Mouse (Mus musculus) lung, adult 2 months (tissue): ENCODE results near the gene Cnih1. TPM values are rescaled to one million over a fixed set of nuclear protein-coding genes. Genes with fewer than 3 reads are reported as not detected.
"Not testable (repeated sequence)": the region's sequence is repeated elsewhere in the genome, so short reads cannot be mapped to it uniquely, and the experiment has no call there.

Experiments used
- DNase-seq: peaks from one replicate; pipeline ENCODE4 v3.0.0; 2022
- H3K4me1 ChIP-seq: fragments of 200-500 bp; 2 replicates; pipeline ENCODE4 v1.6.1; 2011; ENCODE audit warnings: low read length; ENCODE audit not compliant: control insufficient read depth, insufficient read depth
- H3K4me3 ChIP-seq: fragments of 200-500 bp; replicated peaks from 2 replicates; pipeline ENCODE3; 2011; ENCODE audit warnings: low read depth, mild to moderate bottlenecking, control low read depth, low read length; ENCODE audit errors: extremely low read depth
- CTCF ChIP-seq: fragments of 200-500 bp; IDR thresholded peaks from 2 replicates; pipeline ENCODE4 v1.5.1; 2011; ENCODE audit warnings: mild to moderate bottlenecking, low read length, control low read depth; ENCODE audit not compliant: insufficient read depth
- POLR2A ChIP-seq: fragments of 200-500 bp; IDR thresholded peaks from 2 replicates; pipeline ENCODE4 v1.6.1; 2011; ENCODE audit warnings: low read depth, mild to moderate bottlenecking, control low read depth, low read length, borderline replicate concordance; ENCODE audit errors: extremely low read depth
- WGBS: fragments of 180-500 bp; shearing (Covaris S2); methylation state at CpG from one replicate; pipeline ENCODE4 v1.1.7; 2018; 5-methylcytosine and 5-hydroxymethylcytosine counted together
- polyA plus RNA-seq: library from polyadenylated mRNA; depleted of rRNA; stranded (reverse); fragments of >200 nt; gene quantifications from 2 replicates; pipeline ENCODE4 v1.2.3, GENCODE M21; 2012; rRNA removed

Gene Cnih1
- 44.8 and 48.8 TPM in 2 replicates for polyA plus RNA-seq

- DNase-seq, result peak; percentile 87
- Histone ChIP-seq H3K4me1 (peaks cover 8% of the 10 kb centered on the region; the same call in 1 of the 2 replicates), H3K4me3 (peak within 1 kb of the TSS; percentile 91)
- TF ChIP-seq POLR2A (0 out of 2 replicates have a peak, but pooled peaks have one; percentile 18), CTCF (peak; percentile 61)
- under 1% methylated on average over 85 of the region's 86 CpGs for WGBS
Observed at GRCm38 (mm10) chr14:46787787-46788504, at the start of gene Cnih1. TSS of gene Cnih1 (minus strand) at chr14:46788411.

GRCm38 (mm10) chr14:46832354-46833272 is 44.4 kb upstream of the Cnih1 start:
- WGBS, result 4% methylated on average over 40 of the region's 40 CpGs
- no peak for TF ChIP-seq CTCF
- no peak for TF ChIP-seq POLR2A
- Histone ChIP-seq H3K4me3 (peak overlapping the region; percentile 69), H3K4me1 (peaks cover 9% of the 10 kb centered on the region)
- DNase-seq, result no peak

GRCm38 (mm10) chr14:46831837-46832333 is 43.7 kb upstream of the Cnih1 start, which contains the start of gene Cgrrf1:
TSS of gene Cgrrf1 (plus strand) at chr14:46832125.
- TF ChIP-seq CTCF (no peak), POLR2A (peak; percentile 84)
- DNase-seq, result peak; percentile 94
- Histone ChIP-seq H3K4me1 (peaks cover 9% of the 10 kb centered on the region), H3K4me3 (peak within 1 kb of the TSS; percentile 69)
- WGBS, result under 1% methylated on average over 32 of the region's 32 CpGs

- DNase-seq, result no peak
- peak overlapping the region; percentile 69 for H3K4me3 ChIP-seq
- TF ChIP-seq POLR2A, result no peak
- peaks cover 9% of the 10 kb centered on the region for H3K4me1 ChIP-seq
- WGBS, result 2% methylated on average over 4 of the region's 4 CpGs
Observed at GRCm38 (mm10) chr14:46831295-46831694, 43.1 kb upstream of the Cnih1 start.

GRCm38 (mm10) chr14:46827430-46827829 is 39.2 kb upstream of the Cnih1 start:
- H3K4me1 ChIP-seq, result peaks cover 5% of the 10 kb centered on the region
- no peak for TF ChIP-seq POLR2A
- no peak for TF ChIP-seq CTCF
- DNase-seq, result no peak
- WGBS, result 33% methylated on average over 1 of the region's 1 CpGs
- no peak overlapping the region for H3K4me3 ChIP-seq

GRCm38 (mm10) chr14:46823996-46824395 is 35.8 kb upstream of the Cnih1 start:
- WGBS, result 85% methylated on average over 2 of the region's 2 CpGs
- Histone ChIP-seq H3K4me1 (peaks cover 6% of the 10 kb centered on the region; the same call in 1 of the 2 replicates), H3K4me3 (no peak overlapping the region)
- no peak for DNase-seq
- no peak for TF ChIP-seq POLR2A
- no peak for TF ChIP-seq CTCF

GRCm38 (mm10) chr14:46821873-46822716 is 33.9 kb upstream of the Cnih1 start, which contains the start of gene Gmfb:
TSS of gene Gmfb (minus strand) at chr14:46822242.
- 1% methylated on average over 65 of the region's 65 CpGs for WGBS
- TF ChIP-seq POLR2A (peak; percentile 92; the same call in 1 of the 2 replicates), CTCF (no peak)
- peak within 1 kb of the TSS; percentile 86 for H3K4me3 ChIP-seq
- peak; percentile 97 for DNase-seq
- H3K4me1 ChIP-seq, result peaks cover 6% of the 10 kb centered on the region; the same call in 1 of the 2 replicates

GRCm38 (mm10) chr14:46821271-46821872 is 33.2 kb upstream of the Cnih1 start:
- no peak for TF ChIP-seq CTCF
- TF ChIP-seq POLR2A, result no peak
- 0% methylated on average over 11 of the region's 11 CpGs for WGBS
- Histone ChIP-seq H3K4me3 (peak overlapping the region; percentile 86), H3K4me1 (peaks cover 6% of the 10 kb centered on the region; the same call in 1 of the 2 replicates)
- DNase-seq, result peak; percentile 28

- DNase-seq, H3K4me1 ChIP-seq, H3K4me3 ChIP-seq: not testable (repeated sequence)
- 86% methylated on average over 5 of the region's 6 CpGs for WGBS
Observed at GRCm38 (mm10) chr14:46819961-46820360, 31.8 kb upstream of the Cnih1 start.
